Mouse (Mus musculus) CD4-positive helper T cell, adult 2 months (primary cell): ENCODE data around the gene Stxbp2.
"Not testable (repeated sequence)": the region's sequence is repeated elsewhere in the genome, so short reads cannot be mapped to it uniquely, and the experiment has no call there.

Experiments used
- DNase-seq: peaks from one replicate; pipeline ENCODE4 v3.0.0-alpha.2; 2012; ENCODE audit warnings: low read depth, missing footprints, low spot score

Stxbp2 gene

GRCm38 (mm10) chr8:3630647-3631477 is at the start of gene Stxbp2:
Stxbp2 (plus strand) TSS chr8:3630955.
- peak; percentile 91 for DNase-seq

- not testable (repeated sequence) for DNase-seq
These were observed 48.8 kb upstream of the Stxbp2 start for GRCm38 (mm10) chr8:3581961-3582360.

GRCm38 (mm10) chr8:3586452-3586851 is 44.3 kb upstream of the Stxbp2 start:
- DNase-seq, result no peak

GRCm38 (mm10) chr8:3586993-3587390 is 43.8 kb upstream of the Stxbp2 start, which contains the start of gene Camsap3:
Camsap3 (plus strand) TSS chr8:3587293.
- no peak for DNase-seq

- DNase-seq, result peak; percentile 54
These were observed 43.1 kb upstream of the Stxbp2 start for GRCm38 (mm10) chr8:3587391-3588257.

- no peak for DNase-seq
These were observed 42.5 kb upstream of the Stxbp2 start for GRCm38 (mm10) chr8:3588258-3588633.

GRCm38 (mm10) chr8:3593470-3593869 is 37.3 kb upstream of the Stxbp2 start:
- no peak for DNase-seq

- no peak for DNase-seq
These were observed 36.3 kb upstream of the Stxbp2 start for GRCm38 (mm10) chr8:3594466-3594865.

- no peak for DNase-seq
These were observed 32.7 kb upstream of the Stxbp2 start for GRCm38 (mm10) chr8:3598054-3598453.

- DNase-seq, result no peak
These were observed 31.5 kb upstream of the Stxbp2 start for GRCm38 (mm10) chr8:3599219-3599618.

- no peak for DNase-seq
These were observed 30.4 kb upstream of the Stxbp2 start for GRCm38 (mm10) chr8:3600401-3600800.

- DNase-seq, result no peak
These were observed 27.3 kb upstream of the Stxbp2 start for GRCm38 (mm10) chr8:3603439-3603838.

GRCm38 (mm10) chr8:3606593-3606992 is 24.2 kb upstream of the Stxbp2 start:
- DNase-seq, result no peak

GRCm38 (mm10) chr8:3607822-3608221 is 22.9 kb upstream of the Stxbp2 start:
- DNase-seq, result no peak

GRCm38 (mm10) chr8:3609046-3609815 is 21.5 kb upstream of the Stxbp2 start:
- no peak for DNase-seq

GRCm38 (mm10) chr8:3609816-3610150 is 21.0 kb upstream of the Stxbp2 start:
- DNase-seq, result no peak

- DNase-seq, result peak; percentile 99
These were observed 9.4 kb upstream of the Stxbp2 start, which contains the start of the genes Xab2 and Pet100 for GRCm38 (mm10) chr8:3621199-3621970. Xab2 (minus strand) TSS chr8:3621316. Pet100 (plus strand) TSS chr8:3621548.

GRCm38 (mm10) chr8:3622119-3622518 is 8.6 kb upstream of the Stxbp2 start:
- DNase-seq, result no peak

GRCm38 (mm10) chr8:3625445-3625844 is 5.3 kb upstream of the Stxbp2 start, which contains the start of gene Pcp2:
Pcp2 (minus strand) TSS chr8:3625545.
- no peak for DNase-seq

GRCm38 (mm10) chr8:3626971-3627370 is 3.8 kb upstream of the Stxbp2 start:
- no peak for DNase-seq

- DNase-seq, result peak; percentile 66
These were observed 2.7 kb upstream of the Stxbp2 start for GRCm38 (mm10) chr8:3628014-3628413.
